Mouse (Mus musculus): ENCODE measurements at regions not wholly inside any gene's neighbourhood (a gene's known extent, or its start where the extent isn't known, plus 50 kb on each side); places are given as distances from the start of the nearest gene placed in this dataset.

- H3K27me3 ChIP-seq (replicated peaks), result no peaks in the 10 kb centered on the region
- H3K4me1 ChIP-seq, result 0 out of 2 replicates have a peak, but pooled peaks cover 5% of the 10 kb centered on the region
- no peak overlapping the region for H3K4me2 ChIP-seq
- H3K36me3 ChIP-seq (replicated peaks), result no peaks in the 10 kb centered on the region
- H3K27ac ChIP-seq, result no peak overlapping the region
- no peak overlapping the region for H3K4me3 ChIP-seq
- H3K9me3 ChIP-seq, result no peaks in the 10 kb centered on the region
- WGBS, result 70% methylated on average over 3 of the region's 3 CpGs
- no peak overlapping the region for H3K9ac ChIP-seq
- ATAC-seq (replicated peaks), result peak; percentile 37; the same call in 1 of the 2 replicates
Measured at GRCm38 (mm10) chr12:10866907-10867538, 283.8 kb downstream of the Kcns3 start.

- H3K4me3 ChIP-seq, result no peak overlapping the region
- no peaks in the 10 kb centered on the region for H3K36me3 ChIP-seq (replicated peaks)
- no peak for ATAC-seq (replicated peaks)
- 0 out of 2 replicates have a peak, but pooled peaks cover 5% of the 10 kb centered on the region for H3K4me1 ChIP-seq
- no peak overlapping the region for H3K27ac ChIP-seq
- 89% methylated on average over 2 of the region's 2 CpGs for WGBS
- no peaks in the 10 kb centered on the region for H3K27me3 ChIP-seq (replicated peaks)
- no peaks in the 10 kb centered on the region for H3K9me3 ChIP-seq
- H3K9ac ChIP-seq, result no peak overlapping the region
- H3K4me2 ChIP-seq, result no peak overlapping the region
Measured at GRCm38 (mm10) chr12:10865294-10865693, 285.6 kb downstream of the Kcns3 start.

GRCm38 (mm10) chr12:10820335-10820734 lies 330.5 kb downstream of the Kcns3 start:
- 86% methylated on average over 2 of the region's 2 CpGs for WGBS
- Histone ChIP-seq H3K9ac (no peak overlapping the region), H3K4me2 (no peak overlapping the region), H3K4me1 (no peaks in the 10 kb centered on the region), H3K27me3 (replicated peaks) (no peaks in the 10 kb centered on the region), H3K9me3 (no peaks in the 10 kb centered on the region), H3K27ac (no peak overlapping the region), H3K4me3 (no peak overlapping the region), H3K36me3 (replicated peaks) (no peaks in the 10 kb centered on the region)
- no peak for ATAC-seq (replicated peaks)

GRCm38 (mm10) chr12:10818083-10818482 lies 332.8 kb downstream of the Kcns3 start:
- no peak for ATAC-seq (replicated peaks)
- Histone ChIP-seq H3K27ac (no peak overlapping the region), H3K4me2 (no peak overlapping the region), H3K4me3 (no peak overlapping the region), H3K9ac (no peak overlapping the region), H3K9me3 (no peaks in the 10 kb centered on the region), H3K4me1 (no peaks in the 10 kb centered on the region), H3K36me3 (replicated peaks) (no peaks in the 10 kb centered on the region), H3K27me3 (replicated peaks) (no peaks in the 10 kb centered on the region)
- WGBS, result 51% methylated on average over 2 of the region's 2 CpGs

- H3K36me3 ChIP-seq (replicated peaks), result no peaks in the 10 kb centered on the region
- H3K9me3 ChIP-seq, result no peaks in the 10 kb centered on the region
- no peak overlapping the region for H3K4me3 ChIP-seq
- H3K27ac ChIP-seq, result no peak overlapping the region
- ATAC-seq (replicated peaks), result no peak
- no peak overlapping the region for H3K4me2 ChIP-seq
- 81% methylated on average over 2 of the region's 2 CpGs for WGBS
- H3K4me1 ChIP-seq, result no peaks in the 10 kb centered on the region
- H3K9ac ChIP-seq, result no peak overlapping the region
- H3K27me3 ChIP-seq (replicated peaks), result no peaks in the 10 kb centered on the region
Measured at GRCm38 (mm10) chr12:10817516-10817915, 333.3 kb downstream of the Kcns3 start.

GRCm38 (mm10) chr12:10810597-10810996 lies 340.3 kb downstream of the Kcns3 start:
- Histone ChIP-seq H3K36me3 (replicated peaks) (no peaks in the 10 kb centered on the region), H3K4me2 (no peak overlapping the region), H3K27me3 (replicated peaks) (no peaks in the 10 kb centered on the region), H3K9ac (no peak overlapping the region), H3K9me3 (no peaks in the 10 kb centered on the region), H3K4me3 (no peak overlapping the region), H3K4me1 (no peaks in the 10 kb centered on the region), H3K27ac (no peak overlapping the region)
- ATAC-seq (replicated peaks), result no peak

- WGBS, result 52% methylated on average over 2 of the region's 2 CpGs
- Histone ChIP-seq H3K4me3 (no peak overlapping the region), H3K4me1 (no peaks in the 10 kb centered on the region), H3K27me3 (replicated peaks) (no peaks in the 10 kb centered on the region), H3K4me2 (no peak overlapping the region), H3K36me3 (replicated peaks) (no peaks in the 10 kb centered on the region), H3K9ac (no peak overlapping the region), H3K27ac (no peak overlapping the region), H3K9me3 (no peaks in the 10 kb centered on the region)
- no peak for ATAC-seq (replicated peaks)
Measured at GRCm38 (mm10) chr12:10804491-10804890, 346.4 kb downstream of the Kcns3 start.

Data from midbrain, embryonic 15.5 days (tissue).